Mouse (Mus musculus): ENCODE data around the gene Fancc. TPM values are rescaled to one million over a fixed set of nuclear protein-coding genes. Genes with fewer than 3 reads are reported as not detected.
"Not testable (repeated sequence)": the region's sequence is repeated elsewhere in the genome, so short reads cannot be mapped to it uniquely, and the experiment has no call there.

The Fancc gene
- polyA plus RNA-seq, 1 experiment from 2014 or later, result 21.8 TPM

GRCm38 (mm10) chr13:63323286-63324075 lies 173.6 kb downstream of the Fancc start:
- Histone ChIP-seq H3K4me2 (no peak overlapping the region), H3K27me3 (no peaks in the 10 kb centered on the region), H3K4me1 (peaks cover 32% of the 10 kb centered on the region), H3K9me3 (no peaks in the 10 kb centered on the region), H3K36me3 (no peaks in the 10 kb centered on the region), H3K4me3 (no peak overlapping the region), H3K9ac (no peak overlapping the region), H3K27ac (peak overlapping the region; percentile 55)
- no peak for ATAC-seq (ENCODE audit: insufficient number of reproducible peaks, low FRiP score, low TSS enrichment, low read depth)
- WGBS, result 61% methylated on average over 9 of the region's 9 CpGs

- Histone ChIP-seq H3K4me3 (no peak overlapping the region), H3K4me1 (peaks cover 34% of the 10 kb centered on the region), H3K27ac (no peak overlapping the region), H3K36me3 (no peaks in the 10 kb centered on the region), H3K9me3 (no peaks in the 10 kb centered on the region), H3K9ac (no peak overlapping the region), H3K27me3 (no peaks in the 10 kb centered on the region), H3K4me2 (no peak overlapping the region)
- 85% methylated on average over 6 of the region's 6 CpGs for WGBS
- no peak for ATAC-seq (ENCODE audit: insufficient number of reproducible peaks, low FRiP score, low TSS enrichment, low read depth)
These were observed 174.3 kb downstream of the Fancc start for GRCm38 (mm10) chr13:63322756-63323155.

DNA sequence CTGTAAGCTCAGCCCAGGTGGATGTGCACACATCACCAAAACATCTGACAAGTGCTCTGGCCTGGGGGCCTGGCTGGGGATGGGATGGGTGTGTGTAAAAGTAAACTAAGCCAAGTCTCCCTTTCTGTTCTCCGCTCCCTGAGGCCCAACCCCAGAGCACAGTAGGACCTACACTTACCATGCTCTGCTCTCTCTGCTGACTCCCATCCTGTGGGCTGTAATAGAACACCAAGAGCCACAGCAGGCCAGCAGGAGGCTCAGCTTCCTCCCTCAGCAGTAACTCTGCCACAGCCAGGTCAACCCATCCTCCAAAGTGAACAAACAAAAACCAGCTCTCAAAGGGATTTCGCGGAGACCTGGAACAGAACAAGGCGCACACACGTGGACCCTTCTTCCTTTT lies 175.4 kb downstream of the Fancc start:
- Histone ChIP-seq H3K4me1 (peaks cover 42% of the 10 kb centered on the region), H3K9ac (no peak overlapping the region), H3K4me2 (no peak overlapping the region), H3K4me3 (no peak overlapping the region), H3K36me3 (no peaks in the 10 kb centered on the region), H3K27ac (no peak overlapping the region), H3K27me3 (no peaks in the 10 kb centered on the region), H3K9me3 (no peaks in the 10 kb centered on the region)
- ATAC-seq (ENCODE audit: insufficient number of reproducible peaks, low FRiP score, low TSS enrichment, low read depth), result no peak
- WGBS, result 72% methylated on average over 5 of the region's 5 CpGs

- WGBS, result 94% methylated on average over 7 of the region's 7 CpGs
These were observed 177.3 kb downstream of the Fancc start for GRCm38 (mm10) chr13:63319814-63320213.

GRCm38 (mm10) chr13:63317681-63318104 lies 179.4 kb downstream of the Fancc start:
- no peak for ATAC-seq (ENCODE audit: insufficient number of reproducible peaks, low FRiP score, low TSS enrichment, low read depth)
- WGBS, result 42% methylated on average over 7 of the region's 7 CpGs
- 0 out of 2 replicates have a peak overlapping the region, but pooled peaks have one; percentile 48 for H3K27ac ChIP-seq

More at GRCm38 (mm10) chr13:63319814-63320213, 177.3 kb downstream of the Fancc start:
- no peak for ATAC-seq (ENCODE audit: insufficient number of reproducible peaks, low FRiP score, low TSS enrichment, low read depth)
- H3K9me3 ChIP-seq, result no peaks in the 10 kb centered on the region
- H3K9ac ChIP-seq, result no peak overlapping the region
- H3K4me2 ChIP-seq, result no peak overlapping the region
- no peak overlapping the region for H3K4me3 ChIP-seq
- H3K4me1 ChIP-seq, result peaks cover 37% of the 10 kb centered on the region
- H3K36me3 ChIP-seq, result peaks cover 3% of the 10 kb centered on the region; the same call in 1 of the 2 replicates
- H3K27me3 ChIP-seq, result no peaks in the 10 kb centered on the region
- H3K27ac ChIP-seq, result no peak overlapping the region

DNA sequence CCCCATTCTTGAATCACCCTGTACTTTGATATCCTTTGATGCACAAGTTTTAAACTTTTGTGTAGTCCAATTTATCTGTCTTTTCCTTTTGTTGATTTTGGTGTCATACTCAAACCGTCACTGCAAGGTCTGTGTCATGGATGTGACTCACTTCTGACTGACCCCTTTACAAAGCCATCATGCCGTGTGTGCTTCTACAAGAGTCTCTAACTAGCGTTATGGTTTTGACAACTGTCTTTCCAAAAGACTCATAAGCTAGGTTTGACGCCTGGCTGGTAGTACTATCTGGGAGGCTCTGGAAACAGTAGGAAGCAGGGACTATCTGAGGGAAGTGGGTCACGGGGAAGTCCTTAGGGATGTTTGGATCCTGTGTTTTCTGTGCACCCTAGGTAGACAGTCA lies 180.7 kb downstream of the Fancc start:
- peaks cover 19% of the 10 kb centered on the region for H3K4me1 ChIP-seq
- no peaks in the 10 kb centered on the region for H3K27me3 ChIP-seq
- ATAC-seq (ENCODE audit: insufficient number of reproducible peaks, low FRiP score, low TSS enrichment, low read depth), result no peak
- no peak overlapping the region for H3K4me2 ChIP-seq
- WGBS, result 87% methylated on average over 5 of the region's 5 CpGs
- peaks cover 7% of the 10 kb centered on the region; the same call in 1 of the 2 replicates for H3K36me3 ChIP-seq
- H3K4me3 ChIP-seq, result no peak overlapping the region
- H3K27ac ChIP-seq, result no peak overlapping the region
- no peak overlapping the region for H3K9ac ChIP-seq
- no peaks in the 10 kb centered on the region for H3K9me3 ChIP-seq

More at GRCm38 (mm10) chr13:63317681-63318104, 179.4 kb downstream of the Fancc start:
- Histone ChIP-seq H3K4me2 (no peak overlapping the region), H3K4me1 (peaks cover 24% of the 10 kb centered on the region), H3K4me3 (no peak overlapping the region), H3K27me3 (no peaks in the 10 kb centered on the region), H3K9ac (no peak overlapping the region), H3K36me3 (peaks cover 3% of the 10 kb centered on the region; the same call in 1 of the 2 replicates), H3K9me3 (no peaks in the 10 kb centered on the region)

- no peak for ATAC-seq (ENCODE audit: insufficient number of reproducible peaks, low FRiP score, low TSS enrichment, low read depth)
These were observed 181.3 kb downstream of the Fancc start for GRCm38 (mm10) chr13:63315777-63316176.

GRCm38 (mm10) chr13:63315111-63315510 lies 182.0 kb downstream of the Fancc start:
- not testable (repeated sequence) for H3K9ac ChIP-seq; H3K4me2 ChIP-seq; H3K27ac ChIP-seq; ATAC-seq (ENCODE audit: insufficient number of reproducible peaks, low FRiP score, low TSS enrichment, low read depth); H3K4me3 ChIP-seq; H3K9me3 ChIP-seq; H3K27me3 ChIP-seq
- peaks cover 17% of the 10 kb centered on the region for H3K4me1 ChIP-seq
- 96% methylated on average over 4 of the region's 4 CpGs for WGBS
- H3K36me3 ChIP-seq, result peaks cover 11% of the 10 kb centered on the region; the same call in 1 of the 2 replicates

More at GRCm38 (mm10) chr13:63315777-63316176, 181.3 kb downstream of the Fancc start:
- Histone ChIP-seq H3K9me3 (no peaks in the 10 kb centered on the region), H3K4me2 (no peak overlapping the region), H3K4me3 (no peak overlapping the region), H3K4me1 (peaks cover 17% of the 10 kb centered on the region), H3K36me3 (peaks cover 11% of the 10 kb centered on the region; the same call in 1 of the 2 replicates), H3K27ac (no peak overlapping the region), H3K27me3 (no peaks in the 10 kb centered on the region), H3K9ac (no peak overlapping the region)
- WGBS, result 81% methylated on average over 6 of the region's 6 CpGs

DNA sequence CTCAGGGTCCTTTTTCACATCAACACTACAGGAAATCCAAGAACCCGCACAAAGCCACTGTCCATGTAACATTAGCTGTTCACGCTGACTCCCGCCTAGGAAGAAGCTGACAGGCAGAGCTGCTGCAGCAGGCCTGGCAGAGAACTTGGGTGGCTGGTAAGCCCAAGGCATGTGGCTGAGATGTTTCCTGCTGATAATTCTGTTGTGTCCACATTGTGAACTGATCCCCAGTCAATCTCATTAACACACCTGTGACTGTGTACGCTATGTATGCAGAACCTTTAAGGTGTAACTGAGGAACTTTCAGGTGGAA lies 182.5 kb downstream of the Fancc start:
- peaks cover 17% of the 10 kb centered on the region for H3K4me1 ChIP-seq
- no peak overlapping the region for H3K4me2 ChIP-seq
- no peak overlapping the region for H3K9ac ChIP-seq
- 72% methylated on average over 4 of the region's 4 CpGs for WGBS
- H3K36me3 ChIP-seq, result peaks cover 11% of the 10 kb centered on the region; the same call in 1 of the 2 replicates
- ATAC-seq (ENCODE audit: insufficient number of reproducible peaks, low FRiP score, low TSS enrichment, low read depth), result no peak
- H3K9me3 ChIP-seq, result no peaks in the 10 kb centered on the region
- no peak overlapping the region for H3K27ac ChIP-seq
- no peaks in the 10 kb centered on the region for H3K27me3 ChIP-seq
- no peak overlapping the region for H3K4me3 ChIP-seq

DNA sequence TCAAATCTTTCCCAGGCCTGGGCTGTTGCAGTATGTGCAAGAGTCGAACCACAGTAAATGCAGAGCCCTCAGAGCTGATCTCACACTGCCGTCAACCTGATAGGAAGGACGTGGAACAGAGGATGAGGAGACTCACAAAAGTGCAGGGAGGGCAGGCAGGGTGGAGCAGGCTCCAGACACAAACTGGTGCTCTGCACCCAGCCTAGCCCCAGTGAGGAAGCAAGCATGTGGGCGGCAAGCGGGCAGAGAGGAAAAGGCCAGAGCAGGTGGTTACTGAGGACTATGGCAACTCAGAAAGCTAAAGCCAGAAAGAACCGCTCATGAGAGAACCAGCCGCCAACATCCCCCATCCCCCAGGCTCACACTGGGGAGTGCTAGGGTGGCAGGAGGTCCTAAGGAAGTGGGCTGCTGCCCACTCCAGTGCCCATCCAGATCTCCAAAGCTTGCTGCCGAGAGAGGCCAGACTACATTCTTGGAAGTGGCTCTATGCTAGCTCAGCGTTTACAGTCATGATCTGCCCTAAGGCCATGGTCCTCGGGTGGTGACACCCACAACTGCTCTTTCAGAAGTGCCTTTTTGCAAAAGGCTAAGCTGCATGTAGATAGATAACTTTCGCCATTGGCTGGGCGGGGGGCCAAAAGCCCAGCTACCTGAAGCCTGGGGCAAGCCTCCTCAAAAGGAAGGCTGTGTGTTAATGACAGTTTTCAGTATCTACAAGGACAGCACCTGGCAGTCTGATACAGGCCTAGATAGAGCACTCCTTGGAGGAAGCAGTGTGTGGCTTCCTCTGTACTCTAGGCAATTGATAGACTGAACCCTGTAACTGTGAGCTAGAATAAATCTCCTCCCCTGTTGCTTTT lies 183.1 kb downstream of the Fancc start:
- 66% methylated on average over 12 of the region's 12 CpGs for WGBS
- Histone ChIP-seq H3K9me3 (no peaks in the 10 kb centered on the region), H3K27ac (no peak overlapping the region), H3K36me3 (peaks cover 11% of the 10 kb centered on the region; the same call in 1 of the 2 replicates), H3K9ac (no peak overlapping the region), H3K4me2 (no peak overlapping the region), H3K4me3 (no peak overlapping the region), H3K4me1 (peaks cover 17% of the 10 kb centered on the region), H3K27me3 (no peaks in the 10 kb centered on the region)
- no peak for ATAC-seq (ENCODE audit: insufficient number of reproducible peaks, low FRiP score, low TSS enrichment, low read depth)

GRCm38 (mm10) chr13:63313247-63313646 lies 183.8 kb downstream of the Fancc start:
- Histone ChIP-seq H3K4me3 (no peak overlapping the region), H3K27ac (no peak overlapping the region; the same call in 1 of the 2 replicates), H3K27me3 (no peaks in the 10 kb centered on the region), H3K4me1 (peaks cover 17% of the 10 kb centered on the region), H3K36me3 (peaks cover 13% of the 10 kb centered on the region; the same call in 1 of the 2 replicates), H3K4me2 (no peak overlapping the region), H3K9ac (no peak overlapping the region), H3K9me3 (no peaks in the 10 kb centered on the region)
- WGBS, result 94% methylated on average over 1 of the region's 1 CpGs
- ATAC-seq (ENCODE audit: insufficient number of reproducible peaks, low FRiP score, low TSS enrichment, low read depth), result no peak

- WGBS, result 69% methylated on average over 2 of the region's 2 CpGs
- peaks cover 24% of the 10 kb centered on the region for H3K36me3 ChIP-seq
- H3K4me1 ChIP-seq, result peaks cover 7% of the 10 kb centered on the region
- H3K9ac ChIP-seq, result no peak overlapping the region
- H3K4me3 ChIP-seq, result no peak overlapping the region
- H3K27ac ChIP-seq, result peak overlapping the region; percentile 22; the same call in 1 of the 2 replicates
- no peak for ATAC-seq (ENCODE audit: insufficient number of reproducible peaks, low FRiP score, low TSS enrichment, low read depth)
- no peak overlapping the region for H3K4me2 ChIP-seq
- no peaks in the 10 kb centered on the region for H3K27me3 ChIP-seq
- no peaks in the 10 kb centered on the region for H3K9me3 ChIP-seq
These were observed 185.9 kb downstream of the Fancc start for GRCm38 (mm10) chr13:63311156-63311555.
